Mouse (Mus musculus) inflammation-experienced regulatory T-cells, adult 16 weeks (primary cell): ENCODE measurements around the gene F12. TPM values are rescaled to one million over a fixed set of nuclear protein-coding genes. Genes with fewer than 3 reads are reported as not detected.

Experiments used
- polyA plus RNA-seq: library from polyadenylated mRNA; unstranded; fragments of 100-300 nt; shearing (Covaris generic); gene quantifications from one replicate; pipeline ENCODE4 v1.2.1, GENCODE M21; 2017

The F12 gene
- not detected for polyA plus RNA-seq

GRCm38 (mm10) chr13:55426613-55427012 is at the start of gene F12:
Gene F12, minus strand, starts transcription at chr13:55426793.

GRCm38 (mm10) chr13:55464027-55464884 is 37.7 kb upstream of the F12 start, which contains the start of gene Prr7:
Gene Prr7, plus strand, starts transcription at chr13:55464267.

DNA sequence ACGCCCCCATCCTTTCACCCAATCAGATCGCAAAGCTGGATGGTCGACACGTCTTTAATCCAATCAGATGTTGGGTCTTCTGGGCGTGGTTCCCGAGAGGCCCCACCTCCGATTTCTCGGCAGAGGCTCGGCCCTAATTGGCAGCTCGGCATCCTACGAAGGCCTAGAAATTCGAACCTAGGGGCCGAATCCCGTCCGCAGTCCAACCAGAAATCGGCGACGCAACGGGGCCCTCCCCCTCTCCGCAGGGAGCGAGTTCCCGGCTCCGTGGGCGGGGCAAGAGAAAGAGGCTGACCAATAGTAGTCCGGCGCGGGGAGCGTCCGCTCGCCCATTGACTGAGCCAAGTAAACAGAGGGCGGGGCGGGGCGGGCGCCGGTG is 18.3 kb upstream of the F12 start, which contains the start of gene Grk6:
Gene Grk6, plus strand, starts transcription at position 136 of the 379 bp plus-strand sequence.

GRCm38 (mm10) chr13:55414743-55415380 is 11.7 kb downstream of the F12 start, which contains the start of gene Pfn3:
Gene Pfn3, minus strand, starts transcription at chr13:55415232.

DNA sequence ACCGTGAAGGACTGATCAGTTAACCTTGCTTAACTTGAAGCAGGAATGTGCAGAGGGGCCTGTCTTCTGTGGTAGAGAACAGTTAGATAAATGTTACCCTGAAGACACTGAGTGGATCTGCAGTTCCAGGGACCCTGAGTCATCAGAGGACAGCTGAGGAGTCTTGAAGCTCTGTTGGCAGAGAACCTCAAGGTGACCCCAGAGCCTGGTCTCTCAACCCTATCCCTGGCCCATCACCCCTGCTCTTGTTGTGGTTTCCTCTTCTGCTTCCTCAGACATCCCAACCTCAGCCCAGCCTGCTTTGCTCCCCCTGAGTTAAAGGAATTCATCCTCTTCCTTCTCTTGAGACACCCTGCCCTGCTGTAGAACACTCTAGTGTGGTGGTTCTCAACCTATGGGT is 28.5 kb downstream of the F12 start, which contains the start of gene Slc34a1:
Gene Slc34a1, plus strand, starts transcription at position 100 of the 400 bp plus-strand sequence.

GRCm38 (mm10) chr13:55369531-55370114 is 57.0 kb downstream of the F12 start, which contains the start of gene Rgs14:
Gene Rgs14, plus strand, starts transcription at chr13:55369732.

Other genes starting within 250 kb of the F12 start
- gene Nsd1, start 217.0 kb downstream of the F12 start, polyA plus RNA-seq = 87.7 TPM
- gene Prelid1, start 106.3 kb downstream of the F12 start, polyA plus RNA-seq = 399 TPM
- 21.6 TPM for gene Rab24, start 104.8 kb downstream of the F12 start, polyA plus RNA-seq
- 4.0 TPM for gene Mxd3, start 97.0 kb downstream of the F12 start, polyA plus RNA-seq
- 198 TPM for gene Lman2, start 64.0 kb downstream of the F12 start, polyA plus RNA-seq
- gene Rgs14, start 57.1 kb downstream of the F12 start, polyA plus RNA-seq = 179 TPM
- not detected for gene Slc34a1, start 28.6 kb downstream of the F12 start, polyA plus RNA-seq
- not detected for gene Pfn3, start 11.6 kb downstream of the F12 start, polyA plus RNA-seq
- 18.2 TPM for gene Grk6, start 18.3 kb upstream of the F12 start, polyA plus RNA-seq
- not detected for gene Prr7, start 37.5 kb upstream of the F12 start, polyA plus RNA-seq
- not detected for gene Dbn1, start 61.3 kb upstream of the F12 start, polyA plus RNA-seq
- gene Pdlim7, start 86.9 kb upstream of the F12 start, polyA plus RNA-seq = 16.1 TPM
- 2.6 TPM for gene Dok3, start 102.5 kb upstream of the F12 start, polyA plus RNA-seq
- 101 TPM for gene Ddx41, start 109.9 kb upstream of the F12 start, polyA plus RNA-seq
- gene Fam193b, start 144.3 kb upstream of the F12 start, polyA plus RNA-seq = 30.0 TPM
- gene Tmed9, start 146.9 kb upstream of the F12 start, polyA plus RNA-seq = 296 TPM
- 49.6 TPM for gene B4galt7, start 173.1 kb upstream of the F12 start, polyA plus RNA-seq
- 36.6 TPM for gene Caml, start 196.2 kb upstream of the F12 start, polyA plus RNA-seq
- 68.9 TPM for gene Ddx46, start 208.2 kb upstream of the F12 start, polyA plus RNA-seq